Mouse (Mus musculus): ENCODE data around the gene Grb2. TPM values are rescaled to one million over a fixed set of nuclear protein-coding genes. Genes with fewer than 3 reads are reported as not detected.

Grb2 gene
- polyA plus RNA-seq, 1 experiment from 2014 or later: 184 TPM

GRCm38 (mm10) chr11:115734041-115734686 lies 25.8 kb upstream of the Grb2 start:
- no peak overlapping the region for H3K9ac ChIP-seq
- WGBS: 51% methylated on average over 11 of the region's 11 CpGs
- no peak for ATAC-seq (ENCODE audit: low FRiP score)

GRCm38 (mm10) chr11:115723231-115723630 lies 14.8 kb upstream of the Grb2 start:
- WGBS: 80% methylated on average over 2 of the region's 2 CpGs
- no peaks in the 10 kb centered on the region for H3K4me1 ChIP-seq (replicated peaks)
- no peak for ATAC-seq (ENCODE audit: low FRiP score)
- H3K27ac ChIP-seq: no peak overlapping the region
- no peaks in the 10 kb centered on the region for H3K36me3 ChIP-seq
- H3K9me3 ChIP-seq: no peaks in the 10 kb centered on the region
- H3K4me2 ChIP-seq: no peak overlapping the region
- H3K27me3 ChIP-seq: no peaks in the 10 kb centered on the region
- 0 out of 2 replicates have a peak overlapping the region, but pooled peaks have one; percentile 5 for H3K9ac ChIP-seq
- no peak overlapping the region for H3K4me3 ChIP-seq

More at GRCm38 (mm10) chr11:115734041-115734686, 25.8 kb upstream of the Grb2 start:
- no peaks in the 10 kb centered on the region for H3K9me3 ChIP-seq
- H3K27me3 ChIP-seq: no peaks in the 10 kb centered on the region
- peaks cover 19% of the 10 kb centered on the region for H3K4me1 ChIP-seq (replicated peaks)
- H3K36me3 ChIP-seq: no peaks in the 10 kb centered on the region
- no peak overlapping the region for H3K4me3 ChIP-seq
- H3K4me2 ChIP-seq: no peak overlapping the region
- H3K27ac ChIP-seq: peak overlapping the region; percentile 14; the same call in 1 of the 2 replicates

GRCm38 (mm10) chr11:115722638-115723037 lies 14.2 kb upstream of the Grb2 start:
- no peak for ATAC-seq (ENCODE audit: low FRiP score)
- Histone ChIP-seq H3K27ac (no peak overlapping the region), H3K4me2 (0 out of 2 replicates have a peak overlapping the region, but pooled peaks have one; percentile 11)

GRCm38 (mm10) chr11:115717660-115718390 lies 9.4 kb upstream of the Grb2 start:
- H3K36me3 ChIP-seq: no peaks in the 10 kb centered on the region
- H3K4me2 ChIP-seq: no peak overlapping the region
- no peak overlapping the region for H3K9ac ChIP-seq
- H3K9me3 ChIP-seq: no peaks in the 10 kb centered on the region
- no peak for ATAC-seq (ENCODE audit: low FRiP score)
- H3K4me3 ChIP-seq: no peak overlapping the region
- H3K27ac ChIP-seq: no peak overlapping the region
- 54% methylated on average over 8 of the region's 8 CpGs for WGBS
- no peaks in the 10 kb centered on the region for H3K27me3 ChIP-seq
- no peaks in the 10 kb centered on the region for H3K4me1 ChIP-seq (replicated peaks)

More at GRCm38 (mm10) chr11:115722638-115723037, 14.2 kb upstream of the Grb2 start:
- WGBS: 19% methylated on average over 14 of the region's 14 CpGs
- Histone ChIP-seq H3K36me3 (no peaks in the 10 kb centered on the region), H3K4me3 (no peak overlapping the region), H3K9ac (0 out of 2 replicates have a peak overlapping the region, but pooled peaks have one; percentile 5), H3K27me3 (no peaks in the 10 kb centered on the region), H3K9me3 (no peaks in the 10 kb centered on the region), H3K4me1 (replicated peaks) (no peaks in the 10 kb centered on the region)

GRCm38 (mm10) chr11:115716410-115717338 lies 8.3 kb upstream of the Grb2 start:
- Histone ChIP-seq H3K4me2 (no peak overlapping the region), H3K36me3 (no peaks in the 10 kb centered on the region), H3K9ac (peak overlapping the region; percentile 39; the same call in 1 of the 2 replicates), H3K27ac (no peak overlapping the region), H3K27me3 (no peaks in the 10 kb centered on the region), H3K4me3 (no peak overlapping the region), H3K9me3 (no peaks in the 10 kb centered on the region), H3K4me1 (replicated peaks) (no peaks in the 10 kb centered on the region)
- WGBS: 77% methylated on average over 15 of the region's 15 CpGs
- ATAC-seq (ENCODE audit: low FRiP score): no peak

- no peaks in the 10 kb centered on the region for H3K9me3 ChIP-seq
- no peak overlapping the region for H3K4me3 ChIP-seq
- 13% methylated on average over 4 of the region's 7 CpGs for WGBS
Measured at GRCm38 (mm10) chr11:115714491-115714890, 6.1 kb upstream of the Grb2 start.

GRCm38 (mm10) chr11:115713447-115713846 lies 5.0 kb upstream of the Grb2 start:
- Histone ChIP-seq H3K36me3 (no peaks in the 10 kb centered on the region), H3K4me2 (no peak overlapping the region), H3K9me3 (no peaks in the 10 kb centered on the region), H3K27ac (no peak overlapping the region), H3K4me1 (replicated peaks) (peaks cover 11% of the 10 kb centered on the region), H3K9ac (no peak overlapping the region), H3K4me3 (no peak overlapping the region), H3K27me3 (no peaks in the 10 kb centered on the region)
- ATAC-seq (ENCODE audit: low FRiP score): no peak
- 94% methylated on average over 3 of the region's 3 CpGs for WGBS

More at GRCm38 (mm10) chr11:115714491-115714890, 6.1 kb upstream of the Grb2 start:
- Histone ChIP-seq H3K4me1 (replicated peaks) (peaks cover 8% of the 10 kb centered on the region), H3K4me2 (no peak overlapping the region), H3K27me3 (no peaks in the 10 kb centered on the region), H3K36me3 (no peaks in the 10 kb centered on the region), H3K27ac (no peak overlapping the region), H3K9ac (no peak overlapping the region)
- no peak for ATAC-seq (ENCODE audit: low FRiP score)

- Histone ChIP-seq H3K27ac (no peak overlapping the region), H3K9me3 (no peaks in the 10 kb centered on the region), H3K4me3 (no peak overlapping the region), H3K4me2 (no peak overlapping the region), H3K4me1 (replicated peaks) (peaks cover 11% of the 10 kb centered on the region), H3K36me3 (no peaks in the 10 kb centered on the region), H3K9ac (no peak overlapping the region), H3K27me3 (no peaks in the 10 kb centered on the region)
- 87% methylated on average over 12 of the region's 12 CpGs for WGBS
- no peak for ATAC-seq (ENCODE audit: low FRiP score)
Measured at GRCm38 (mm10) chr11:115712674-115713298, 4.4 kb upstream of the Grb2 start.

GRCm38 (mm10) chr11:115712268-115712667 lies 3.9 kb upstream of the Grb2 start:
- no peaks in the 10 kb centered on the region for H3K27me3 ChIP-seq
- peaks cover 14% of the 10 kb centered on the region for H3K4me1 ChIP-seq (replicated peaks)
- H3K4me3 ChIP-seq: no peak overlapping the region
- no peaks in the 10 kb centered on the region for H3K9me3 ChIP-seq
- H3K36me3 ChIP-seq: no peaks in the 10 kb centered on the region
- WGBS: 73% methylated on average over 2 of the region's 2 CpGs
- H3K4me2 ChIP-seq: no peak overlapping the region
- no peak overlapping the region for H3K27ac ChIP-seq
- ATAC-seq (ENCODE audit: low FRiP score): no peak
- no peak overlapping the region for H3K9ac ChIP-seq

GRCm38 (mm10) chr11:115711133-115711532 lies 2.7 kb upstream of the Grb2 start:
- 87% methylated on average over 9 of the region's 9 CpGs for WGBS
- Histone ChIP-seq H3K27me3 (no peaks in the 10 kb centered on the region), H3K9me3 (no peaks in the 10 kb centered on the region), H3K27ac (no peak overlapping the region), H3K4me2 (no peak overlapping the region), H3K36me3 (no peaks in the 10 kb centered on the region), H3K4me3 (no peak overlapping the region), H3K9ac (no peak overlapping the region), H3K4me1 (replicated peaks) (peaks cover 24% of the 10 kb centered on the region)
- no peak for ATAC-seq (ENCODE audit: low FRiP score)

GRCm38 (mm10) chr11:115709829-115710559 lies 1.6 kb upstream of the Grb2 start:
- ATAC-seq (ENCODE audit: low FRiP score): no peak
- peaks cover 32% of the 10 kb centered on the region for H3K4me1 ChIP-seq (replicated peaks)
- H3K27me3 ChIP-seq: no peaks in the 10 kb centered on the region
- no peaks in the 10 kb centered on the region for H3K9me3 ChIP-seq
- H3K4me3 ChIP-seq: peak overlapping the region; percentile 99; the same call in 1 of the 2 replicates
- peak overlapping the region; percentile 95 for H3K27ac ChIP-seq
- H3K36me3 ChIP-seq: no peaks in the 10 kb centered on the region
- H3K9ac ChIP-seq: peak overlapping the region; percentile 99
- peak overlapping the region; percentile 91 for H3K4me2 ChIP-seq
- WGBS: 57% methylated on average over 6 of the region's 6 CpGs

Data from hindbrain, embryonic 13.5 days (tissue).